In genomic region chr9:87682247-87682646, GRCm38 (mm10) we compare ENCODE assay signal across 15 mouse cellular contexts. TPM values are rescaled to one million over a fixed set of nuclear protein-coding genes. Genes with fewer than 3 reads are reported as not detected.
DNase-seq lines count a peak whose midpoint lies in the region; ATAC-seq and TF ChIP-seq lines count a peak whose summit lies in the region.
"Had no signal": no experiment of that assay in that cellular context is flagged by ENCODE, and none has a peak within 500 bp of the region (broad histone marks: within the 10 kb centered on the region; RNA-seq: fewer than 3 reads in every experiment).

No protein-coding gene starts in this region.

- 0 out of 2 replicates have a peak overlapping the region, but pooled peaks have one; percentile 15 for H3K4me2 ChIP-seq in kidney, embryonic 14.5 days (replicated peaks; ENCODE audit: low read depth, low read length)
- no peak overlapping the region for H3K4me2 ChIP-seq in midbrain, embryonic 12.5 days (replicated peaks)
- no peak overlapping the region for H3K4me2 ChIP-seq in midbrain, embryonic 14.5 days (ENCODE audit: low read length)
- peak overlapping the region; percentile 5; the same call in 1 of the 2 replicates for H3K4me2 ChIP-seq in embryonic facial prominence, embryonic 12.5 days (replicated peaks)
- H3K4me2 ChIP-seq in limb, embryonic 13.5 days (replicated peaks), result peak overlapping the region; percentile 55

- no peaks in the 10 kb centered on the region for H3K36me3 ChIP-seq in kidney, embryonic 14.5 days (ENCODE audit: control insufficient read depth, insufficient read depth, low read length)
- no peaks in the 10 kb centered on the region for H3K36me3 ChIP-seq in midbrain, embryonic 12.5 days
- no peaks in the 10 kb centered on the region for H3K36me3 ChIP-seq in midbrain, embryonic 14.5 days (ENCODE audit: control insufficient read depth, insufficient read depth, low read length)
- H3K36me3 ChIP-seq in embryonic facial prominence, embryonic 12.5 days, result no peaks in the 10 kb centered on the region
- no peaks in the 10 kb centered on the region for H3K36me3 ChIP-seq in limb, embryonic 13.5 days
- no peaks in the 10 kb centered on the region for H3K36me3 ChIP-seq in heart, adult 2 months (ENCODE audit: control insufficient read depth, insufficient read depth, low read length)

- H3K9me3 ChIP-seq in kidney, embryonic 14.5 days (ENCODE audit: control insufficient read depth, low read length), result no peaks in the 10 kb centered on the region
- no peaks in the 10 kb centered on the region for H3K9me3 ChIP-seq in midbrain, embryonic 12.5 days
- H3K9me3 ChIP-seq in midbrain, embryonic 14.5 days (ENCODE audit: control insufficient read depth, low read length), result no peaks in the 10 kb centered on the region
- no peaks in the 10 kb centered on the region for H3K9me3 ChIP-seq in embryonic facial prominence, embryonic 12.5 days
- no peaks in the 10 kb centered on the region for H3K9me3 ChIP-seq in limb, embryonic 13.5 days

- TF ChIP-seq EP300 in heart, adult 2 months (IDR thresholded peaks at IDR 0.05; ENCODE audit: insufficient read depth, low read depth, low read length), result no peak

- TF ChIP-seq CTCF in heart, adult 2 months (IDR thresholded peaks at IDR 0.05), result no peak

- H3K4me3 ChIP-seq in kidney, embryonic 14.5 days (ENCODE audit: low read length), result no peak overlapping the region
- H3K4me3 ChIP-seq in midbrain, embryonic 12.5 days, result no peak overlapping the region
- no peak overlapping the region for H3K4me3 ChIP-seq in midbrain, embryonic 14.5 days (replicated peaks; ENCODE audit: low read depth, low read length)
- no peak overlapping the region for H3K4me3 ChIP-seq in embryonic facial prominence, embryonic 12.5 days
- H3K4me3 ChIP-seq in limb, embryonic 13.5 days, result peak overlapping the region; percentile 15; the same call in 1 of the 2 replicates
- H3K4me3 ChIP-seq in heart, adult 2 months, result no peak overlapping the region

- ATAC-seq in kidney, embryonic 14.5 days (ENCODE audit: low FRiP score, low TSS enrichment), result peak; percentile 72
- ATAC-seq in midbrain, embryonic 12.5 days (ENCODE audit: low FRiP score, low read depth), result 0 out of 2 replicates have a peak, but pooled peaks have one; percentile 30
- no peak; the same call in 1 of the 2 replicates for ATAC-seq in midbrain, embryonic 14.5 days (ENCODE audit: low FRiP score, low TSS enrichment)
- ATAC-seq in embryonic facial prominence, embryonic 12.5 days (ENCODE audit: insufficient number of reproducible peaks, insufficient read depth, low FRiP score, low TSS enrichment), result peak; percentile 15; the same call in 1 of the 2 replicates
- peak; percentile 66 for ATAC-seq in limb, embryonic 13.5 days (ENCODE audit: low FRiP score, low read depth)
- ATAC-seq: forebrain, embryonic 14.5 days; Patski had no signal

- WGBS in kidney, embryonic 14.5 days, result 48% methylated on average over 11 of the region's 11 CpGs
- WGBS in midbrain, embryonic 12.5 days, result 74% methylated on average over 11 of the region's 11 CpGs
- WGBS in midbrain, embryonic 14.5 days, result 71% methylated on average over 11 of the region's 11 CpGs
- 46% methylated on average over 11 of the region's 11 CpGs for WGBS in embryonic facial prominence, embryonic 12.5 days
- 12% methylated on average over 11 of the region's 11 CpGs for WGBS in limb, embryonic 13.5 days
- WGBS in heart, adult 2 months, result 64% methylated on average over 11 of the region's 11 CpGs

- no peaks in the 10 kb centered on the region for H3K79me2 ChIP-seq in heart, adult 2 months (replicated peaks; ENCODE audit: control insufficient read depth, insufficient read depth, low read length)

- 0 out of 2 replicates have a peak, but pooled peaks cover 6% of the 10 kb centered on the region for H3K4me1 ChIP-seq in kidney, embryonic 14.5 days (ENCODE audit: control insufficient read depth, insufficient read depth, low read length)
- no peaks in the 10 kb centered on the region for H3K4me1 ChIP-seq in midbrain, embryonic 12.5 days
- no peaks in the 10 kb centered on the region for H3K4me1 ChIP-seq in midbrain, embryonic 14.5 days (ENCODE audit: control insufficient read depth, insufficient read depth, low read length)
- H3K4me1 ChIP-seq in embryonic facial prominence, embryonic 12.5 days, result peaks cover 4% of the 10 kb centered on the region; the same call in 1 of the 2 replicates
- H3K4me1 ChIP-seq in limb, embryonic 13.5 days, result peaks cover 12% of the 10 kb centered on the region
- H3K4me1 ChIP-seq in heart, adult 2 months (ENCODE audit: control insufficient read depth, insufficient read depth, low read length), result no peaks in the 10 kb centered on the region

- no peak overlapping the region for H3K9ac ChIP-seq in kidney, embryonic 14.5 days (ENCODE audit: low read depth, low read length)
- no peak overlapping the region for H3K9ac ChIP-seq in midbrain, embryonic 12.5 days (replicated peaks)
- H3K9ac ChIP-seq in midbrain, embryonic 14.5 days (replicated peaks; ENCODE audit: low read length), result no peak overlapping the region
- no peak overlapping the region for H3K9ac ChIP-seq in embryonic facial prominence, embryonic 12.5 days
- no peak overlapping the region for H3K9ac ChIP-seq in limb, embryonic 13.5 days
- no peak overlapping the region for H3K9ac ChIP-seq in heart, adult 2 months (ENCODE audit: low read depth, low read length)

- no peak for DNase-seq in kidney, adult 8-10 months
- no peak for DNase-seq in midbrain, embryonic 14.5 days
- no peak for DNase-seq in thymus, postnatal 36 days
- no peak for DNase-seq in heart, adult 2 months
- DNase-seq: adrenal gland, adult 8-10 months; heart, postnatal 36 days; thymus, adult 2 months had no signal

- no peaks in the 10 kb centered on the region for H3K27me3 ChIP-seq in kidney, embryonic 14.5 days (ENCODE audit: control insufficient read depth, insufficient read depth, low read length)
- no peaks in the 10 kb centered on the region for H3K27me3 ChIP-seq in midbrain, embryonic 12.5 days
- no peaks in the 10 kb centered on the region for H3K27me3 ChIP-seq in midbrain, embryonic 14.5 days (ENCODE audit: control insufficient read depth, insufficient read depth, low read length)
- no peaks in the 10 kb centered on the region for H3K27me3 ChIP-seq in embryonic facial prominence, embryonic 12.5 days
- no peaks in the 10 kb centered on the region for H3K27me3 ChIP-seq in limb, embryonic 13.5 days
- no peaks in the 10 kb centered on the region for H3K27me3 ChIP-seq in heart, adult 2 months (ENCODE audit: control insufficient read depth, insufficient read depth, low read length)
- H3K27me3 ChIP-seq: Patski had no signal

- H3K27ac ChIP-seq in kidney, embryonic 14.5 days (ENCODE audit: low read depth, low read length), result no peak overlapping the region
- no peak overlapping the region for H3K27ac ChIP-seq in midbrain, embryonic 12.5 days (replicated peaks)
- no peak overlapping the region for H3K27ac ChIP-seq in midbrain, embryonic 14.5 days (replicated peaks; ENCODE audit: low read depth, low read length)
- H3K27ac ChIP-seq in embryonic facial prominence, embryonic 12.5 days, result no peak overlapping the region
- no peak overlapping the region; the same call in 1 of the 2 replicates for H3K27ac ChIP-seq in limb, embryonic 13.5 days
- H3K27ac ChIP-seq in heart, adult 2 months, result no peak overlapping the region

- TF ChIP-seq POLR2A in heart, adult 2 months (IDR thresholded peaks at IDR 0.05; ENCODE audit: insufficient read depth, low read depth, low read length), result no peak

- intact Hi-C loops in heart, adult 2 months (cut with DNase I), result no loop called here

RNA-seq across cellular contexts. Expression of gene Tbx18, which starts 48.8 kb away (rescaled TPM):
- polyA plus RNA-seq in kidney, embryonic 14.5 days (2014; fragmentation: Nextera tagmentation; extraction: Ambion mirVana), result 3.1 and 3.5 TPM in 2 replicates
- polyA plus RNA-seq in midbrain, embryonic 12.5 days (2016; fragmentation: Nextera tagmentation; extraction: Ambion mirVana), result 5.6 and 6.4 TPM in 2 replicates
- 0.08 and 3.2 TPM in 2 replicates for polyA plus RNA-seq in midbrain, embryonic 14.5 days (2014; fragmentation: Nextera tagmentation; extraction: Ambion mirVana)
- polyA plus RNA-seq in embryonic facial prominence, embryonic 12.5 days (2016; fragmentation: Nextera tagmentation; extraction: Ambion mirVana), result 8.8 and 10.0 TPM in 2 replicates
- polyA plus RNA-seq in limb, embryonic 13.5 days (2015; fragmentation: Nextera tagmentation; extraction: Ambion mirVana), result 21.0 and 23.3 TPM in 2 replicates
- 1 to 10 TPM; 4.0 to 4.4 TPM for total RNA-seq in heart, adult 2 months (2021)
- 1.9 and 3.0 TPM in 2 replicates for polyA plus RNA-seq in heart, adult 2 months (2012; rRNA removed)
- polyA plus RNA-seq: liver, embryonic 16.5 days; spleen, adult 2 months had no signal

Comparison
In these comparisons a context has a peak if more than half of its experiments do, and no peak if none do; other contexts are left out.
1. H3K4me2 ChIP-seq: peak in kidney, embryonic 14.5 days (single experiment), embryonic facial prominence, embryonic 12.5 days (single experiment) and limb, embryonic 13.5 days (single experiment); none in midbrain, embryonic 12.5 days (single experiment) and midbrain, embryonic 14.5 days (single experiment).